Mouse (Mus musculus): Measurements from ENCODE around the gene Fam214a. TPM values are rescaled to one million over a fixed set of nuclear protein-coding genes. Genes with fewer than 3 reads are reported as not detected.

The Fam214a gene
- polyA plus RNA-seq, 1 experiment from 2014 or later: 19.2 TPM

GRCm38 (mm10) chr9:74985173-74985715 is 32.6 kb downstream of the Fam214a start:
- WGBS: 85% methylated on average over 14 of the region's 14 CpGs
- H3K27me3 ChIP-seq (replicated peaks): no peaks in the 10 kb centered on the region

DNA sequence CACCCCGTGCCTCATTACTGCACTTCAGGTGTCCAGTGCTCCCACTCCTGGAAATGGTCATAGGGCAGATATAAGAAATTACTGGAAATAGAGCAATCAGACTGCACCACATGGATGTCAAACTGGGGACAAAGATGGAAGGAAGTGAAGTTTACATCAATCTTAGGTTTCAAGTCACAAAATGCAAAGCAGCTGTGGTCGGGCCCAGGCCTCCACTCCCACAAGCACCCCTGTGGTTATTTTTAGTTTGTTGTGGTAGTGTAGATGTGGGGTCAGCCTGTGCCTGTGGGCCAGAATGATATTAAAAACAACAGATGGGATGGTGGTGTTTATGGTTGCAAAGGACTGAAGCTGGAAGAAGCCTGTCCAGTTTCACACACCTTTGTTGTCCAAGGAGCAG is 33.1 kb downstream of the Fam214a start:
- 70% methylated on average over 2 of the region's 2 CpGs for whole genome bisulfite sequencing
- Histone ChIP-seq H3K27ac (replicated peaks) (no peak overlapping the region), H3K27me3 (replicated peaks) (no peaks in the 10 kb centered on the region), H3K4me1 (peaks cover 9% of the 10 kb centered on the region; the same call in 1 of the 2 replicates), H3K4me2 (no peak overlapping the region), H3K9me3 (replicated peaks) (no peaks in the 10 kb centered on the region), H3K9ac (replicated peaks) (no peak overlapping the region), H3K4me3 (replicated peaks) (no peak overlapping the region), H3K36me3 (no peaks in the 10 kb centered on the region)
- no peak for ATAC-seq (ENCODE audit: low FRiP score)

More at GRCm38 (mm10) chr9:74985173-74985715, 32.6 kb downstream of the Fam214a start:
- H3K4me3 ChIP-seq (replicated peaks): no peak overlapping the region
- no peaks in the 10 kb centered on the region for H3K36me3 ChIP-seq
- ATAC-seq (ENCODE audit: low FRiP score): no peak
- H3K27ac ChIP-seq (replicated peaks): no peak overlapping the region
- no peak overlapping the region for H3K9ac ChIP-seq (replicated peaks)
- peaks cover 12% of the 10 kb centered on the region; the same call in 1 of the 2 replicates for H3K4me1 ChIP-seq
- no peaks in the 10 kb centered on the region for H3K9me3 ChIP-seq (replicated peaks)
- H3K4me2 ChIP-seq: no peak overlapping the region

- WGBS: 91% methylated on average over 7 of the region's 7 CpGs
- H3K27ac ChIP-seq (replicated peaks): no peak overlapping the region
- ATAC-seq (ENCODE audit: low FRiP score): no peak
- H3K9me3 ChIP-seq (replicated peaks): no peaks in the 10 kb centered on the region
- H3K36me3 ChIP-seq: no peaks in the 10 kb centered on the region
- H3K4me3 ChIP-seq (replicated peaks): no peak overlapping the region
- 0 out of 2 replicates have a peak, but pooled peaks cover 6% of the 10 kb centered on the region for H3K4me1 ChIP-seq
- H3K4me2 ChIP-seq: no peak overlapping the region
- H3K9ac ChIP-seq (replicated peaks): no peak overlapping the region
- no peaks in the 10 kb centered on the region for H3K27me3 ChIP-seq (replicated peaks)
Observed at GRCm38 (mm10) chr9:74988893-74989460, 36.3 kb downstream of the Fam214a start.

GRCm38 (mm10) chr9:74989990-74990389 is 37.3 kb downstream of the Fam214a start:
- H3K36me3 ChIP-seq: no peaks in the 10 kb centered on the region
- 0 out of 2 replicates have a peak, but pooled peaks cover 10% of the 10 kb centered on the region for H3K4me1 ChIP-seq
- no peaks in the 10 kb centered on the region for H3K9me3 ChIP-seq (replicated peaks)
- 77% methylated on average over 2 of the region's 2 CpGs for WGBS
- no peaks in the 10 kb centered on the region for H3K27me3 ChIP-seq (replicated peaks)
- no peak overlapping the region for H3K27ac ChIP-seq (replicated peaks)
- H3K4me3 ChIP-seq (replicated peaks): no peak overlapping the region
- ATAC-seq (ENCODE audit: low FRiP score): no peak
- H3K4me2 ChIP-seq: no peak overlapping the region
- no peak overlapping the region for H3K9ac ChIP-seq (replicated peaks)

GRCm38 (mm10) chr9:74994611-74995257 is 42.0 kb downstream of the Fam214a start:
- H3K27me3 ChIP-seq (replicated peaks): no peaks in the 10 kb centered on the region
- H3K27ac ChIP-seq (replicated peaks): no peak overlapping the region
- no peak overlapping the region for H3K4me2 ChIP-seq
- ATAC-seq (ENCODE audit: low FRiP score): no peak
- H3K4me3 ChIP-seq (replicated peaks): no peak overlapping the region
- H3K4me1 ChIP-seq: 0 out of 2 replicates have a peak, but pooled peaks cover 4% of the 10 kb centered on the region
- WGBS: 83% methylated on average over 10 of the region's 10 CpGs
- no peaks in the 10 kb centered on the region for H3K9me3 ChIP-seq (replicated peaks)
- H3K9ac ChIP-seq (replicated peaks): no peak overlapping the region
- H3K36me3 ChIP-seq: no peaks in the 10 kb centered on the region

GRCm38 (mm10) chr9:74996349-74996748 is 43.7 kb downstream of the Fam214a start:
- Histone ChIP-seq H3K4me2 (no peak overlapping the region), H3K36me3 (no peaks in the 10 kb centered on the region), H3K9ac (replicated peaks) (no peak overlapping the region), H3K4me1 (0 out of 2 replicates have a peak, but pooled peaks cover 4% of the 10 kb centered on the region), H3K9me3 (replicated peaks) (no peaks in the 10 kb centered on the region), H3K27me3 (replicated peaks) (no peaks in the 10 kb centered on the region), H3K4me3 (replicated peaks) (no peak overlapping the region), H3K27ac (replicated peaks) (no peak overlapping the region)
- ATAC-seq (ENCODE audit: low FRiP score): no peak
- WGBS: 51% methylated on average over 2 of the region's 2 CpGs

DNA sequence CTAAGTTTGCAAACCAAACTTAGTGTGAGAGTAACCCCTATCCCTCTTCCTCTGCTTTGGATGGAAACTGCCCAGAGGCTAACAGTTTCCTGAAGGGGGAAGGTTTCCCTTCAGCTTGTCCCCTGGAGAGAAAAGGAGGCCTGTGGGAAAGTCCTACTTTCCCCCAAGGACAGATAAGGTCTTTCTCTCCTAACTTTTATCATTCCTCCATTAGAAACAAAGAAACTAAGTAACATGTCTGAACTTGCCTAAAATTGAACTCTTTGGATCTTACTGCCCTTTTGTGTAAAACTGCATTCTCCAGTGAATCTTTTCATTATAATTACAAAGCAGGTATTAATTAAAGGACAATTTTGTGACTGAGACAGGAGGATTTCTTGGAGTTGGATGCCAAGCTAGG is 45.3 kb downstream of the Fam214a start:
- Histone ChIP-seq H3K4me2 (no peak overlapping the region), H3K4me3 (replicated peaks) (no peak overlapping the region), H3K27me3 (replicated peaks) (no peaks in the 10 kb centered on the region), H3K27ac (replicated peaks) (no peak overlapping the region), H3K9me3 (replicated peaks) (no peaks in the 10 kb centered on the region), H3K9ac (replicated peaks) (no peak overlapping the region), H3K36me3 (no peaks in the 10 kb centered on the region), H3K4me1 (peaks cover 7% of the 10 kb centered on the region)
- ATAC-seq (ENCODE audit: low FRiP score): no peak

- H3K27ac ChIP-seq (replicated peaks): no peak overlapping the region
- no peak overlapping the region for H3K9ac ChIP-seq (replicated peaks)
- H3K9me3 ChIP-seq (replicated peaks): no peaks in the 10 kb centered on the region
- H3K36me3 ChIP-seq: peaks cover 6% of the 10 kb centered on the region
- H3K4me3 ChIP-seq (replicated peaks): no peak overlapping the region
- 89% methylated on average over 6 of the region's 6 CpGs for WGBS
- no peak overlapping the region for H3K4me2 ChIP-seq
- no peaks in the 10 kb centered on the region for H3K27me3 ChIP-seq (replicated peaks)
- H3K4me1 ChIP-seq: peaks cover 4% of the 10 kb centered on the region
- ATAC-seq (ENCODE audit: low FRiP score): no peak
Observed at GRCm38 (mm10) chr9:75001006-75001405, 48.3 kb downstream of the Fam214a start.

- no peak for ATAC-seq (ENCODE audit: low FRiP score)
- 74% methylated on average over 5 of the region's 5 CpGs for whole genome bisulfite sequencing
- no peak overlapping the region for H3K9ac ChIP-seq (replicated peaks)
- peaks cover 11% of the 10 kb centered on the region for H3K36me3 ChIP-seq
- H3K4me2 ChIP-seq: no peak overlapping the region
- no peak overlapping the region for H3K27ac ChIP-seq (replicated peaks)
- no peak overlapping the region for H3K4me3 ChIP-seq (replicated peaks)
- H3K4me1 ChIP-seq: peaks cover 4% of the 10 kb centered on the region
- H3K27me3 ChIP-seq (replicated peaks): no peaks in the 10 kb centered on the region
- H3K9me3 ChIP-seq (replicated peaks): no peaks in the 10 kb centered on the region
Observed at GRCm38 (mm10) chr9:75001611-75002204, 49.0 kb downstream of the Fam214a start.

- H3K4me3 ChIP-seq (replicated peaks): no peak overlapping the region
- WGBS: 73% methylated on average over 3 of the region's 3 CpGs
Observed at GRCm38 (mm10) chr9:75002262-75002661, 49.6 kb downstream of the Fam214a start.

GRCm38 (mm10) chr9:75004203-75004602 is 51.5 kb downstream of the Fam214a start:
- H3K4me3 ChIP-seq (replicated peaks): no peak overlapping the region
- no peaks in the 10 kb centered on the region for H3K9me3 ChIP-seq (replicated peaks)
- WGBS: 89% methylated on average over 10 of the region's 10 CpGs
- no peak overlapping the region for H3K27ac ChIP-seq (replicated peaks)
- peaks cover 4% of the 10 kb centered on the region for H3K4me1 ChIP-seq
- no peak for ATAC-seq (ENCODE audit: low FRiP score)
- no peak overlapping the region for H3K4me2 ChIP-seq
- peaks cover 27% of the 10 kb centered on the region for H3K36me3 ChIP-seq
- no peak overlapping the region for H3K9ac ChIP-seq (replicated peaks)
- H3K27me3 ChIP-seq (replicated peaks): no peaks in the 10 kb centered on the region

More at GRCm38 (mm10) chr9:75002262-75002661, 49.6 kb downstream of the Fam214a start:
- H3K4me1 ChIP-seq: peaks cover 4% of the 10 kb centered on the region
- peaks cover 16% of the 10 kb centered on the region for H3K36me3 ChIP-seq
- H3K4me2 ChIP-seq: no peak overlapping the region
- H3K9me3 ChIP-seq (replicated peaks): no peaks in the 10 kb centered on the region
- no peak overlapping the region for H3K27ac ChIP-seq (replicated peaks)
- no peaks in the 10 kb centered on the region for H3K27me3 ChIP-seq (replicated peaks)
- H3K9ac ChIP-seq (replicated peaks): no peak overlapping the region
- ATAC-seq (ENCODE audit: low FRiP score): no peak

DNA sequence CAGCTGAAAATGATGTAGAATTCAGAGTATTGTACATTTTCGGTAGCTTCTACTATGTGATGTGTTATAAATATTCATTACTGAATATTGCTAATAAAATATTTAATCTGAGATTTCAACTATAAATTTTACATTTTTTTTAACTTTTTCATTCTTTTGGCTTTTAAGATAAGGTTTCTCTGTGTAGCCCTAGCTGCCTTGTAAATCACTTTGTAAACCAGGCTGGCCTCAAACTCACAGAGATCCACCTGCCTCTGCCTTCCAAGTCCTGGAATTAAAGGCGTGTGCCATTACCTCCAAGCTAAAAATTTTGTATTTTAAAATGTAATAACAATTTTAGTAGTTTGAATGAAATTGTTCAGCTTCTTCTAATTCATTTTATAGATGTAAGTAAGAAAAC is 63.9 kb downstream of the Fam214a start:
- H3K9ac ChIP-seq (replicated peaks): no peak overlapping the region
- no peaks in the 10 kb centered on the region for H3K4me1 ChIP-seq
- no peak overlapping the region for H3K4me2 ChIP-seq
- no peaks in the 10 kb centered on the region for H3K9me3 ChIP-seq (replicated peaks)
- H3K36me3 ChIP-seq: peaks cover 62% of the 10 kb centered on the region
- no peak for ATAC-seq (ENCODE audit: low FRiP score)
- H3K4me3 ChIP-seq (replicated peaks): no peak overlapping the region
- H3K27me3 ChIP-seq (replicated peaks): no peaks in the 10 kb centered on the region
- WGBS: 90% methylated on average over 2 of the region's 2 CpGs
- H3K27ac ChIP-seq (replicated peaks): no peak overlapping the region
